Mouse (Mus musculus) frontal cortex, adult 2 months (tissue): ENCODE measurements at regions not wholly inside any gene's neighbourhood (a gene's known extent, or its start where the extent isn't known, plus 50 kb on each side); places are given as distances from the start of the nearest gene placed in this dataset.

ENCODE experiments used
- DNase-seq, 2 experiments: peaks; one replicate each; pipeline ENCODE4 v3.0.0; 2022; ENCODE audit warnings: low spot score in 1 of 2; ENCODE audit errors: extremely low spot score in 1 of 2

- DNase-seq: no peak
These were observed 218.3 kb downstream of the Myo1b start for GRCm38 (mm10) chr1:51697265-51698192.

DNA sequence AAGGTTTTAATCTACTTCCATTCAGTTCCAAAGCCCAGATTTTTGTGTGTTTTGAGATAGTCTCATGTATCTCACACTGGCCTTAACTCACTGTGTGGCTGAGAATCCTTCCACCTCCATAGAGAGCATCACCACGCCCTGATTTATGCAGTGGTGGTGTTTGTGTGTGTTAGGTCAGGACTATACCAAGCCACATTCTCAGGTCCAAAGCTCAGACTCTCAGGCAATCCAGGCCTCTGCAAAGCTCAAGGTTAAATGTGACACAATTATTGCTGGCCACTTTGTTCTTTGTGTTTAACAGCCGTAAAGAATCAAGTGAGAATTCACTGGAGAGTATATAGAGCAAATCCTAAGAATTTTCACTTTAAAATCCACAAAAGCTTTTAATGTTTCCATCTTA is 218.2 kb upstream of the Nabp1 start:
- no peak for DNase-seq

- DNase-seq: no peak
These were observed 212.7 kb upstream of the Nabp1 start for GRCm38 (mm10) chr1:51690878-51691277.

- DNase-seq: peak in 1 of 2 experiments; percentile 52
These were observed 211.4 kb upstream of the Nabp1 start for GRCm38 (mm10) chr1:51689461-51690223.

DNA sequence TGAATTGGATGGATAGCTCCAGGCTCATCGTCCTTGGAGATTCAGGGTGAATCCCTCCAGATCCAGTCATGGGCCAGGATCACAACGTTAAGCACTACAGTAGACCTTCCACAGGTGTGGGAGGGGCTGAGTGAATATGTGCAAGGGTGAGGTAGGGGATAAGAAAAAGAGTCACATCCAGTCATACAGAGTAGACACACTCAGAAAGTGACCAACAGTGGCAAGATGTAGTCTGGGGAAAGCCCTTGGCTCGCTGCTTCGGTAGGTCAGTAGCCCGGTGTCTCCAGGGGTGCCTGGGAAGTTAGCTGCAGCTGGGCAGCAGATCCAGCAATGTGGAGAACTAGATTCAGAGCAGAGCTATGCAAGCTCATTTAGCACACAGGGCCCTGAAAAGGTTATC is 210.7 kb upstream of the Nabp1 start:
- no peak for DNase-seq

GRCm38 (mm10) chr1:51688224-51688545 is 210.0 kb upstream of the Nabp1 start:
- DNase-seq: no peak

DNA sequence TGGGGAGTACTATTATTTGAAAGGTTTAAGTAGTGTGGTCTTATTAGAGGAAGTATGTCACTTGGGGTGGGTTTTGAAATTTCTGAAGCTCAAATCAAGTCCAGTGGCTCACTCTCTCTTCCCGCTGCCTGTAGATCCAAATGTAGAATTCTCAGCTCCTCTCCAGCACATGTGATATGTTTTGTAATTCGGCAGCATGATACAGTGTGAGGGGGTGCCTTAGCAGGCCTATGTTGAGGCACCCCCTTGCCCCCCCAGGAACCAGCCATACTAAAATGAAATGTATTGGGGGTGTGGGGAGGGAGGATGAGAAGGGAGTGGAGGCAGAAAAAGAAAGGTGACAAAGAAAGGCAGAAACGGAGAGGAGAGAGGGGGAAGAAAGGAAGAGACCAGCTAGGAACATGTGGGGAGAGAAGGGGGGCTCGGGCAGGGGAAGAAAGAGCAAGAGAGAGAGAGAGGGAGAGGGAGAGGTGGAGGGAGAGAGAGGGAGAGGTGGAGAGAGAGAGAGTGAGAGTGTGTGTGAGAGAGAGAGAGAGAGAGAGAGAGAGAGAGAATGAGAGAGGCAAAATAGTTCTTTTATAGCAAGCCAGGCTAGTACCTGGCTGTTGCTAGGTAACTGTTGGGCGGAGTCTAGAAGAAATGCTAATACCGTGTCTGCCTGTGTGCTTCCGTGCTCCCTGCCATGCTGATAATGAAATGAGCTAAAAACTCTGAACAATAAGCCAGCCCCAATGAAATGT is 209.4 kb upstream of the Nabp1 start:
- DNase-seq: peak in 1 of 2 experiments; percentile 22

DNA sequence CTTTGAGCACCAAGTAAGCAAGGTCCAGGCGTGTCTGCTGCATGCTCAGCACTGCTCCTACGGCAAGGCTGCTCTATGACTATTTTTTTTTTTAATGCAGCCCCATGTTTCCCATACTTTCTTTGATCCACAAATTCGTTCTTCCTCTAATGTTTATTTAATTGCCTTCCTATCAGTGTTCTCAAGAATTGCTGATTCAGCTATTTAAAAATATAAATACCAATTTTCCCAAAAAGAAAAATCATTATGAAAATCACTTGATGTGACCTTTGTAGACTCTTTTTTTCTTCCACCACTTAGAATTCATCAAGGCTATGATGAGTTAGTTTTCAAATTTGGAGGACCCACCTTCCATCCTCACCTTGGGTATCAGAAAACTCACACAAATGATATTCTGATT is 208.5 kb upstream of the Nabp1 start:
- DNase-seq: no peak

GRCm38 (mm10) chr1:51682273-51682672 is 204.0 kb upstream of the Nabp1 start:
- DNase-seq: no peak

GRCm38 (mm10) chr1:51681872-51682271 is 203.6 kb upstream of the Nabp1 start:
- DNase-seq: no peak

DNA sequence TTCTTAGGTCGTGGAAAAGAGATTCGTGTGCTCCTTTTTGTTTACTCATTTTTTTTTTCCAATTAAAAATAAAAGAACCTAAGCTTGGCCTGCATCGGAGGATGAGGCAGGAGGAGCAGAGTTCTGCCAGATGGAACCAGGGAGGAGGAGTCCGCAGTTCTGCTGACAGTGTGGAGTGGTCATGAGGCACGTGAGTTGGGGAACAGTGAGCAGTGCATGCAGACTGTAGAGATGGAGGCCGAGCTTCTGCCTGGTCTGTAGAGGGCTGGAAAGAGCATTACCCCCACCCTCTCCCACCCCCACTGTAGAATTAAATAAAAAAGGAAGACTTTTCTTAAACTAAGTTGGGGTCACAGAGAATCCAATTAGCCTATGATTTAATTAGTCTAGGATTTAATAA is 202.5 kb upstream of the Nabp1 start:
- no peak for DNase-seq

- DNase-seq: no peak
These were observed 200.2 kb upstream of the Nabp1 start for GRCm38 (mm10) chr1:51678290-51678928.

- DNase-seq: no peak
These were observed 199.6 kb upstream of the Nabp1 start for GRCm38 (mm10) chr1:51677802-51678201.

DNA sequence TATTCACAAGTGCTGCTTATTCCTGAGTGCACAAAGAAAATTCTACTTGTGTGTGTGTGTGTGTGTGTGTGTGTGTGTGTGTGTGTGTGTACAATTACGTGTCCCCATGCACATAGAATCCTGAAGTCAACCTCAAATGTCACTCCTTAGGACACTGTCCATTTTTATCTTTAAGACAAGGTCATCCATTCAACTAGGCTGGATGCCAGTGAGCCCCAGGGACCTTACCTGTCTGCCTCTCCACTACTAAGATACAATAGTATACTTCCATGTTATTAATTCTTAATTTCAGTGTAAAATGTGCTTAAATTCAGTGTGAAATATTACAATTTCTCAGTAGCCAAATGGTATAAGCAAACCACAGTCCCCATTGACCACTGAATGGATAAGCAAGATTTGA is 193.5 kb upstream of the Nabp1 start:
- no peak for DNase-seq

DNA sequence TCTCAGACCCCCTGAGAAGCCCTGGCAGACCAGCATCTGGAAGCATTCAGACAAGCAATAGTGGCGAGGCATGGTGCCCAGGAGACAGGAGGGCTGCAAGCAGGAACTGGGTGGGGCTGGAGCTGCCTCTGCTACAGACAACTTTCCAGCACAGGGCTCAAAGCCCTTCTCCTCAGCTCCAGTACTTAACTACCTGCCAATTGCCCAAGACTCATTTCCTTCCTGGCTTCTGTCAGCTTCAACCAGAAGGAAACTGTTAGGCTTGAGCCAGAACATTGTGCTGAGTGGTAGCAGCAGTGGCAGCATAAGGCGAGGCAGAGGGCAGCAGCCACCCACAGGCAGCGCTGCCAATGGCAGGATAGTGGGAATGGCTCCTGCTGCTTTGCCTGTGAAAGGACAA is 193.1 kb upstream of the Nabp1 start:
- DNase-seq: no peak

DNA sequence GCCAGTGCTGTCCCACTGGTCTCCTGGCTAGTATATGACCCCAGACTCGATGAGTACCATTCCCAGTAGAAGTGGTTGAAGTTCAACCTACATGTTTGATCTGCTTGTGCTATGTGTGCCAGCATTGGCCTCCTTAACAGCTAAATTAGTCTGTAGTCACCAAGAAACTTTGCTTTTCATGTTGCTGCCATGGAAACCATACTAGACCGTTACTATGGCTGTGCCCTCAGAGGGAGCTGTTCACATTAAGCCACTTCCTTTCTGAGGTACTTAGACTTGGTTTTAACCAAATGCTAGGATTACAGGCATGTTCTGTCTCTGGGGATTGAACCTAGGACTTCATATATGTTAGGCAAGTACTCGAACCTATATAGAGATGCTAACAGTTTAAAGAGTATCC is 191.8 kb upstream of the Nabp1 start:
- no peak for DNase-seq

DNA sequence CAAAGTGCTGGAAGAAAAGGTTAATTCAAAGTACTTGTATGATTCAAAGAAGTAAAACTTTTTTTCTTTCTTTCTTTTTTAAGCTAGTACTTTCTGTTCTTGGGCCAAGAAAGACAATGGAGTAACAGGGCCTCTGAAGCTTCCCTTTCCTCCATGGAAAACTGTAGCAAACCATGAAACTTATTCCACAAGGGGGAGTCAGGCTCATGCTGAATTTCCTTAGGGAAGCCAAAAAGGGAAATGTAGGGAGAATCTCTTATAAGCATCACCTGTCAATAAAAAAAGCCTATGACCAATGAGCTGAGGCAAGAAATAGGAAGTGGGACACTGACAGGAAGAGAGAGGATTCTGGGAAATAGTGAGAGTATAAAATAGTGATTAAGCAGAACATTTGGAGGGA is 190.7 kb upstream of the Nabp1 start:
- DNase-seq: peak in 1 of 2 experiments; percentile 69

DNA sequence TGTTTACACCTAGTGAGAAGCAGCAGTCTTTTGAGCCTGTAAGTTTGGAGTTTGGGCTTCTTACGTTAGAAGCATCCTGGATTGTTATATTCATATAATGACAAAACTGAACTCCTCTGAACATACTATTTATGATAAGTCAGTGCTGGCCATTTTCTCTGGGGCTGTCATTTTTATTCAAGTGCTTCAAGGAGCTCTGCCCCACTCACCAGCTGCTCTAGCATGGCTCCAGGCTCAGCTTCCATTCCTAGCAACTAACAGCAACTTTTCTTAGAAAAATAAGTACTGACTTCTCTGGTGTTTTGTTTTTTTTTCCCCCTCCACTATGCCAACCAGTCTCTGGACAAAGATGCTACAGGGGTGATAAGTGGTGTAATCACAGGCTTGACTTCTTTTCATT is 182.3 kb upstream of the Nabp1 start:
- no peak for DNase-seq

GRCm38 (mm10) chr1:51657203-51657602 is 179.0 kb upstream of the Nabp1 start:
- no peak for DNase-seq

DNA sequence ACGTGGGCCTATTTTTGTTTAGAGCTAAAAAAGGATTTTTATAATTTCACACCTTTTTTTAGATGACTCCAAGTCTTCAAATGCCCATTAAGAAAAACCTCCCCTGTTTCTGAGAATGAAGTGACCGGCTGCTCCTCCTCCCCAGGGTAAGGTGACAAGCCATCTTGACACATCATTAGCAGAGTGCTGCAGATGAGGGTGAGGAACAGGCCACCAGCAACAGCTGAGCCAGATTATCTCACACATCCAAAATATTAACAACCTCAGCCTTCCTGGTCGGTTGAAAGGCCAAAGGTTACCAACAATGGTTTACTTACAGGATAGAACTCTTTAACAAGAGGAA is 172.4 kb upstream of the Nabp1 start:
- no peak for DNase-seq
